Mouse (Mus musculus): ENCODE results near the gene Opalin. TPM values are rescaled to one million over a fixed set of nuclear protein-coding genes. Genes with fewer than 3 reads are reported as not detected.

Gene Opalin
- polyA plus RNA-seq, 1 experiment from 2014 or later, result not detected

DNA sequence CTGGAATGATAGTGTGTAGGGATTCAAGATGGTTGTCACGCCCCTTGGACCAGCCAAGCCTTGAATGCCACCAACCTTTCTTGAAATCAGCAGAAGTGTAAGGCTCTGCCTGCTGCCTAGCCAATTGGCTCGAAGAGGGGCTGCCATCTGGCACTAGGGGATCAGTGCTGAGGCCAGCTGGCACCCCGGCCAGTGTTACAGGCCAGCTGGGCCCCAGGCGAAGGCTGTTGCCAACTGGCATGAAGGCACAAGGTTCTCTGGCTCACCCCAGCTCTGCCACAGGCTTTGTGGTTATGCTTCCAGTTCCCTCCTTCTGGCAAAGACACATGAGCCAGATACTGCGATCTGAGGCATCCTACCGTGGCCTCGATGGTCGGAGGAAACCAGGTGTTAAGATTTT, 24.5 kb upstream of the Opalin start:
- no peak for DNase-seq (ENCODE audit: low spot score)
- Histone ChIP-seq H3K9me3 (no peaks in the 10 kb centered on the region), H3K4me1 (replicated peaks) (peaks cover 26% of the 10 kb centered on the region), H3K27ac (no peak overlapping the region), H3K27me3 (ENCODE audit: insufficient read depth, poor library complexity, severe bottlenecking) (peaks cover 12% of the 10 kb centered on the region; the same call in 1 of the 2 replicates), H3K36me3 (no peaks in the 10 kb centered on the region), H3K4me3 (no peak overlapping the region)
- WGBS, result 85% methylated on average over 8 of the region's 8 CpGs

DNA sequence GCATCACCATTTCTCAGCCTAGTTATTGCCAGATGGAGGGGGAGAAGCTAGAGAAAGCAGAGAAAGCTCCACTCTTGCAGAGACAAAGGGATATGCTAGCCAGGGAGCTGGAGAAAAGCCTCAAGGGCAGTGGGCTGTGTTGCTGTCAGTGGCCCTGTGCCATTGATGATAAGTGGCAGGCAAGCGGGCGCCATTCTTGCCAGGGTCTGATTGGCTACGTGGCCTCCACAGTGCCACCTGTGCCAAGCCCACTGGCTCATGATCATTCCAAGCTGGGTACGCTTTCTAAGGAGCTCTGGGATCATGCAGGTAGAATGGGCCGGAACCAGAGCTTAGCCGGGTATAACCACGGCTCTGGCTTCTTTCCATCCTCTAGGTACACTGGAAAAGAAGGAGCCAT, 23.9 kb upstream of the Opalin start:
- Histone ChIP-seq H3K27ac (no peak overlapping the region), H3K4me3 (no peak overlapping the region), H3K4me1 (replicated peaks) (peaks cover 28% of the 10 kb centered on the region), H3K36me3 (no peaks in the 10 kb centered on the region), H3K9me3 (no peaks in the 10 kb centered on the region), H3K27me3 (ENCODE audit: insufficient read depth, poor library complexity, severe bottlenecking) (peaks cover 12% of the 10 kb centered on the region; the same call in 1 of the 2 replicates)
- DNase-seq (ENCODE audit: low spot score), result no peak
- 96% methylated on average over 7 of the region's 7 CpGs for WGBS

DNA sequence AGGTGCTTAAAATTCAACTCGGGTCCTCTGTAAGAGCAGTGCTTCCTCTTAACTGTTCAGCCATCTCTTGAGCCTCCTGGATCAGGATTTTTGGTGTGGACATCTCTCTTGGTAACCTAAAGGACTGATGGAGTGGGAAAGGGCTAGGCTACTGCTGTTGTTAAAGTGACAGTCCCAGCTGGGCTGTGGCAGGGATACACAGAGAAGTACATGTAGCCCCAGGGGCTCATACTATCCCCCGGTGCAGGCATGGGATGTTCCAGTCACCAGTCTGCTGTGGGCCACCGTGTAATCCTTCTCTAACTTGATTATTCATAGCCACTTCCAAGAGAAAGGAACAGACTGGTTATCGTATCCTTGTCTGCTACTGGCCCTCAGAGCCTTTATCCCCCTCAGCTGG, 20.1 kb upstream of the Opalin start:
- DNase-seq (ENCODE audit: low spot score), result no peak
- Histone ChIP-seq H3K27me3 (ENCODE audit: insufficient read depth, poor library complexity, severe bottlenecking) (peaks cover 9% of the 10 kb centered on the region; the same call in 1 of the 2 replicates), H3K4me3 (no peak overlapping the region), H3K36me3 (no peaks in the 10 kb centered on the region), H3K9me3 (no peaks in the 10 kb centered on the region), H3K4me1 (replicated peaks) (peaks cover 29% of the 10 kb centered on the region), H3K27ac (peak overlapping the region; percentile 51; the same call in 1 of the 2 replicates)
- 54% methylated on average over 4 of the region's 4 CpGs for WGBS

DNA sequence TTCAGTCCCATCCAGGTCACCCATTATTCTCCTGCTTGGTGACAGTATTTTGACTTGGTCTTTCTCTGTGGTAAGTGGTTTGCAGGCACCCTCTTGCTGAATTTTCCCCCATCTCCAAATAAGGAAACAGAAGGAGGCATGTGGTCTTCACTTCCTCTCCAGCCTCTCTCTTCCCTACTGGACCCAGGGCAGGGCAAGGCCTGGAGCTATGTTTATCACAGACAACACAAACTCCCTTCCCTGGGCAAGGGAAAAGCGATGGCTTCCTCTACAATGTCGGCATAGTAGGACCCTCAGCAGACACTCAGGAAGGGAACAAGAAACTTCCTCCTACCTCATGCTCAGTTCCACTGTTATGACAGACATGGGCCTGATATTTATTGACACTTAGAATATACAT, 15.0 kb upstream of the Opalin start:
- DNase-seq (ENCODE audit: low spot score), result no peak
- H3K27me3 ChIP-seq (ENCODE audit: insufficient read depth, poor library complexity, severe bottlenecking), result peaks cover 24% of the 10 kb centered on the region
- WGBS, result 84% methylated on average over 2 of the region's 2 CpGs

DNA sequence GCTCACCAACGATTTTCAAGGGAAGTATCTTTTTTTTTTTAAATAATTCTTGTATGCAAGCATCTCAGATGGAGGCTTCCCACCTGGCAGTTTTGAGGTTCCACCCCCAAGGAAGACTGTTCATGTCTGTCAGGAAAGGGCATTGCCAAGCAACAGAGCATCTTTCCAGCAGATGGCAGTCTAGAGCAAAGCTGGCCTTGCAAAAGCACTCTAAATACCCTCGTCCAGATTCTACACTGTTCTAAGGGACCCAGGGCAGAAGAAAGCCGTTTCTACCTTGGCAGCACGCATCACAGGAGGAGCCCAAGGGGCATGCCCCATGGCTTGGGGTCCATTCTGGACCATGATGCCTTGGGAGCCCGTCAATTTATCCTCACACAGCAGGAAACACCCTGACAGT, 12.9 kb upstream of the Opalin start:
- DNase-seq (ENCODE audit: low spot score), result peak; percentile 70
- Histone ChIP-seq H3K4me3 (no peak overlapping the region), H3K9me3 (no peaks in the 10 kb centered on the region), H3K4me1 (replicated peaks) (peaks cover 13% of the 10 kb centered on the region), H3K27ac (no peak overlapping the region), H3K36me3 (no peaks in the 10 kb centered on the region), H3K27me3 (ENCODE audit: insufficient read depth, poor library complexity, severe bottlenecking) (peaks cover 21% of the 10 kb centered on the region)
- WGBS, result 15% methylated on average over 5 of the region's 5 CpGs

More for the DNA sequence above, 15.0 kb upstream of the Opalin start:
- Histone ChIP-seq H3K9me3 (no peaks in the 10 kb centered on the region), H3K36me3 (no peaks in the 10 kb centered on the region), H3K4me3 (no peak overlapping the region), H3K4me1 (replicated peaks) (peaks cover 20% of the 10 kb centered on the region), H3K27ac (no peak overlapping the region)

DNA sequence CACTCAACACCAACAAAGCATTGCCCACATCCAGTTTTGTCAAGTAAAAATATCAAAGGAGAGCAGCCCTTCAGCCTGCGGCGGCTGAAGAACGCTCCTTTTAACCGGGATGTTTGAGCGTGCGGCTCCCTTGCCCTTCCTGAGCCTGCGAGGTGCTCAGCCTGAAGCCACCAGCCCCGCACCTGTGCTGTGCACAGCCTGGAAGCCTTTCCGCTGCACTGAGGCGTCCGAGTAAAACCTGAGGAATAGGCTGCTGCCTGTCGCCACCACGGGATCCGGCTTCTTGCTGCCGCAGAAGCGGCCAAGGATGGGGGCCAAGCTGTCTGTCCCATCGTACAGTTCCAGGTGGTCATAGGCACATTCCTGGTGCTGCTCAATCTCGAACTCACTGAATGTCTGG, 11.6 kb upstream of the Opalin start:
- Histone ChIP-seq H3K4me3 (no peak overlapping the region), H3K27ac (0 out of 2 replicates have a peak overlapping the region, but pooled peaks have one; percentile 43), H3K36me3 (no peaks in the 10 kb centered on the region), H3K27me3 (ENCODE audit: insufficient read depth, poor library complexity, severe bottlenecking) (peaks cover 21% of the 10 kb centered on the region), H3K4me1 (replicated peaks) (peaks cover 13% of the 10 kb centered on the region), H3K9me3 (no peaks in the 10 kb centered on the region)
- WGBS, result 45% methylated on average over 18 of the region's 18 CpGs
- DNase-seq (ENCODE audit: low spot score), result no peak

DNA sequence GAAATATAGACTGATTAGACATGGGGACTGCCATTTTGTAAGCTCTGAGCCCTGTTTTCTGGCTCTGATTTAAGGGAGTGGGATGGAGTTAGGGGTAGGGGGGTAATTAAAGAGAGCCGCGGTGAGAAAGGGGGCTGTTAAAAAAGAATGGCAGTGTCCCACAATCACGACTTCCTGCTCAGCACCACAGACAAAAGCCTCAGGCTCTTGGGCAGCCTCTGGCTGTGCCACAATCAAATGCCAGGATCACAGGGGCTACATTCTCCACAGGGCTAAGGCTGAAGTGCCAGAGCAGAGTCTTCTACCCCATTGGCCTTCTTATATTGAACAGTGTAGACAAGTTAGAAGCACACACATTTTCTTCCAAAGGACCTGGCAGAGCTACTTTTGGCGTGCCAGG, 11.0 kb upstream of the Opalin start:
- peaks cover 10% of the 10 kb centered on the region for H3K4me1 ChIP-seq (replicated peaks)
- H3K36me3 ChIP-seq, result no peaks in the 10 kb centered on the region
- 67% methylated on average over 4 of the region's 4 CpGs for whole genome bisulfite sequencing
- H3K4me3 ChIP-seq, result no peak overlapping the region
- H3K9me3 ChIP-seq, result no peaks in the 10 kb centered on the region
- H3K27me3 ChIP-seq (ENCODE audit: insufficient read depth, poor library complexity, severe bottlenecking), result peaks cover 21% of the 10 kb centered on the region
- no peak overlapping the region for H3K27ac ChIP-seq
- DNase-seq (ENCODE audit: low spot score), result no peak

DNA sequence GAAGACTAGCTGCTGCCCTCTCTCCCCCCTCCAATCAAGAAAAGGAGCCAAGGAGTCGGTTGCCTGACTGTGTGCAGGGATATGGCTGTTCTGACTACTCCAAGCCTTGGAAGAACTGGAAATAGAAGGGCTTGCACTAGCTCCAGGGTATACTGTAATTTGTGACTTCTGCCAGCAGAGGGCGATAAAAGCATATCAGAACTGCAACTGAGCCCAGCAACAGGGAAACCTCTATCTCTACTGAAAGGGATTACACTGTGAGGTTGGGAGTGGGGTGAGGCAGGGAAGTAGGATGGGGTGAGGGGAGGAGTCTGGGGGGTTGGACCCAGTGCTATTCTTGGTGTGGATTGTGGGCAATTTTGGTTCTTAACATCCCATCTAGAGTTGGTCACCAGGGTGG, 9.8 kb upstream of the Opalin start:
- no peak overlapping the region for H3K27ac ChIP-seq
- 7% methylated on average over 2 of the region's 2 CpGs for WGBS
- H3K27me3 ChIP-seq (ENCODE audit: insufficient read depth, poor library complexity, severe bottlenecking), result peaks cover 21% of the 10 kb centered on the region
- peak; percentile 76 for DNase-seq (ENCODE audit: low spot score)
- no peaks in the 10 kb centered on the region for H3K36me3 ChIP-seq
- no peaks in the 10 kb centered on the region for H3K9me3 ChIP-seq
- no peak overlapping the region for H3K4me3 ChIP-seq
- peaks cover 16% of the 10 kb centered on the region for H3K4me1 ChIP-seq (replicated peaks)

DNA sequence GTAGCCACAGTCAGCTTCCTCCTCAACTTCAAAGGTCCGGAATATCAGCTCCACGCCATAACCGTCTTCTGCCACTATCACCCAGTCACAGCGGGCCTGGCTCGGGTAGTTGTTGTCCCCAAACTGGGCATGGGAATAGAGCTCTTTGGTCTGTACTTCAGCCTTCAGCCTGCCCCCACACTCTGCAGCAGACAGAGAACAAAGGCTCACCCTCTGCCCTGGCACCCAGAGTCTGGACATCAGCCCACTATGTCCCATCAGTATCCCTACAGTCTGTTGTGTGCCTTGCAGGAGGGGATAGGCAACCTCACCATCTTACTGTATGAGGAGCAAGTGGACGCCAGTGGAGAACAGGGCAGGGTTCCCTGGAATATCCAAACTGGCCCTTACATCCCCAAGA, 9.4 kb upstream of the Opalin start:
- no peak overlapping the region for H3K4me3 ChIP-seq
- peaks cover 21% of the 10 kb centered on the region for H3K27me3 ChIP-seq (ENCODE audit: insufficient read depth, poor library complexity, severe bottlenecking)
- 88% methylated on average over 6 of the region's 6 CpGs for WGBS
- DNase-seq (ENCODE audit: low spot score), result no peak
- H3K36me3 ChIP-seq, result no peaks in the 10 kb centered on the region
- H3K9me3 ChIP-seq, result no peaks in the 10 kb centered on the region
- H3K4me1 ChIP-seq (replicated peaks), result peaks cover 20% of the 10 kb centered on the region
- H3K27ac ChIP-seq, result no peak overlapping the region

DNA sequence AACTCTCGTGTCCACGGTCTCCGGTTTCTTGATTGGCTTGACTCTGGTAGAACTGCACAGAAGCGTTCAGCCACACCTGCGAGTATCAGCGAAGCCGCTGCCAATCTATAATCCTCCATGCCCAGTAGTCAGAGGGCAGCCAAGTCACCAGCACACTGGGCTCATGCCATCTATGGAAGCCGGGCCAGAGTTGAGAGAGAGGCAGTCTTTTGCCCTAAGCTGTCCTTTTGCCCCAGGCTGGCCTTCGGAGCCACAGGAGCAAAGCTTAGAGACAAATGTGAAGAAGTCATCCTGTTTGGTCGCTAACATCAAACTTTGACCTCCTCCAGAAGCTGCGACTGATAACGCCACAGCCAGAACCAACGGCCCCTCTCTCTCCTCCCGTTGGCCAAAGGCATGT, 6.7 kb upstream of the Opalin start:
- Histone ChIP-seq H3K27me3 (ENCODE audit: insufficient read depth, poor library complexity, severe bottlenecking) (peaks cover 13% of the 10 kb centered on the region), H3K36me3 (no peaks in the 10 kb centered on the region), H3K27ac (no peak overlapping the region), H3K9me3 (no peaks in the 10 kb centered on the region), H3K4me1 (replicated peaks) (peaks cover 29% of the 10 kb centered on the region), H3K4me3 (no peak overlapping the region)
- WGBS, result 93% methylated on average over 14 of the region's 14 CpGs
- no peak for DNase-seq (ENCODE audit: low spot score)

DNA sequence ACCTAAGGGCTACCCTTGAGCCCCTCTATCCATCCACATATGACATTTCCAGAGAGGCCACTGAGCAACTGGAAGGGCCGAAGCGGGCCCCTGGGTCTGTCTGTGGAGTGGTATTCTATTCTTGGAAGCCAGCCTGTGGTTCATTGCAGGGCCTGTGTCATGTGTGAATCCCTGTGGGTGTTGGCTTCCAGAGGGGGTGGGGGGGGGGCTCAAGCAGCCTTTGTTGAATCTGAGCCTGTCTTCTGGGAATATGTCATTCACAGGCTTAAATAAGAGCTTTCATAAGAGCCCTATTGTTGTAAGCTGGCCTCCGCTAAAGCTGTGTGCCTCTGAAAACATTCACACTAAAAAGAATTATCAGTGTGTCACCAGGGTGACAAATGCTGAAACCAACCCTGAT, 4.7 kb upstream of the Opalin start:
- Histone ChIP-seq H3K36me3 (no peaks in the 10 kb centered on the region), H3K4me1 (replicated peaks) (peaks cover 21% of the 10 kb centered on the region), H3K27me3 (ENCODE audit: insufficient read depth, poor library complexity, severe bottlenecking) (no peaks in the 10 kb centered on the region), H3K9me3 (no peaks in the 10 kb centered on the region), H3K4me3 (no peak overlapping the region), H3K27ac (peak overlapping the region; percentile 82)
- DNase-seq (ENCODE audit: low spot score), result peak; percentile 58
- WGBS, result 33% methylated on average over 3 of the region's 3 CpGs

DNA sequence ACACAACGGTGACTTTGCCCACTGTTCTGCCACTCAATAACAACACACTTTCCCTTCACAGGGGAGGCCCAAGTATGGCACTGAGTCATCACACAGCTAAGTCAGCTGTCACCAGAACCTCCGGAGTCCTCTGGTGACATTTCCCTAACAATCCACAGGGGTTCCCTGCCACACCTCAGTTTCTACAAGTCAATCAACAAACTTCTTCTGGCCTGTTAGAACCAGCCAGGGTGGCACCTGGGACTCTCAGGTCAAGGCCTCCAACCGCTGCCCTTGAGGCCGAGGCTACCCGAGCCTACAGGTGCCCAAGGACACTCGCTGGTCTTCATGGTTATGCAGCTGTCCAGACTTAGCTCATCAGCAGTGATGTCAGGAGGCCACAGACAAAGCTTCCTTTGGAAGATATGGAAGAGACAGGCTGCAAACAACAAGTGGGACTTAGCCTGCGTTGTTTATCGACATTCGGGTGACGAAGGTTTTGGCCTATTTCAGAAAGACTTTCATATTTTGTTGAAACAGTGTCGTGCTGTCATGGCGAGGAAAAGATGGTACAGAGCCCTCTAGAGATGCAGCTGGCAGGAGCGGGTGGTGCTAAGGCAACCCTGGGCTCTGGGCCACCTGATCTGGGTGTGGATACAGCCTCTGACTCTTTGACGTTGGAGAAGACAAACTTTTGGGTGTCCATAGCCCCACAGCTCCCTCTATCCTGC, 3.0 kb downstream of the Opalin start:
- H3K9me3 ChIP-seq, result no peaks in the 10 kb centered on the region
- no peaks in the 10 kb centered on the region for H3K36me3 ChIP-seq
- DNase-seq (ENCODE audit: low spot score), result no peak
- H3K27me3 ChIP-seq (ENCODE audit: insufficient read depth, poor library complexity, severe bottlenecking), result no peaks in the 10 kb centered on the region
- 89% methylated on average over 14 of the region's 14 CpGs for WGBS
- no peak overlapping the region for H3K4me3 ChIP-seq
- no peaks in the 10 kb centered on the region for H3K4me1 ChIP-seq (replicated peaks)
- no peak overlapping the region for H3K27ac ChIP-seq

DNA sequence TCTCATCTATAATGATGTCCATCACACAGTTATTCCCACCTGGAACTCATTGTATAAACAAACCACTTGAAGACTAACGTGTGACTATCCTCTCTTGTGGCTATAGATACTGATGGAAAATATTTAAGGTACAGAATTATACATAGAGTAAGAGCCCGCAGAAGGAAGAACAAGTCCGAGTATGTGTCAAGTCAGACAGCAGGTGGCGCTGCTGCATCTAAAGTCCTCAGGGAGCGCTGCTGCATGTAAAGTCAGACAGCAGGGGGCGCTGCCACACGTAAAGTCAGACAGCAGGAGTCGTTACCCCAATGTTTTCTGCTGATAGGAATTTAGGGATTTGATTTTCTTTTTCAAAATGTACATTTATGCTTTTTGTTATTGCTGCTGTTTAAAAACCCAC, 5.4 kb downstream of the Opalin start:
- 6% methylated on average over 8 of the region's 8 CpGs for WGBS
- H3K9me3 ChIP-seq, result no peaks in the 10 kb centered on the region
- no peak overlapping the region for H3K4me3 ChIP-seq
- no peaks in the 10 kb centered on the region for H3K27me3 ChIP-seq (ENCODE audit: insufficient read depth, poor library complexity, severe bottlenecking)
- no peaks in the 10 kb centered on the region for H3K36me3 ChIP-seq
- peak; percentile 87 for DNase-seq (ENCODE audit: low spot score)
- no peaks in the 10 kb centered on the region for H3K4me1 ChIP-seq (replicated peaks)
- H3K27ac ChIP-seq, result no peak overlapping the region

DNA sequence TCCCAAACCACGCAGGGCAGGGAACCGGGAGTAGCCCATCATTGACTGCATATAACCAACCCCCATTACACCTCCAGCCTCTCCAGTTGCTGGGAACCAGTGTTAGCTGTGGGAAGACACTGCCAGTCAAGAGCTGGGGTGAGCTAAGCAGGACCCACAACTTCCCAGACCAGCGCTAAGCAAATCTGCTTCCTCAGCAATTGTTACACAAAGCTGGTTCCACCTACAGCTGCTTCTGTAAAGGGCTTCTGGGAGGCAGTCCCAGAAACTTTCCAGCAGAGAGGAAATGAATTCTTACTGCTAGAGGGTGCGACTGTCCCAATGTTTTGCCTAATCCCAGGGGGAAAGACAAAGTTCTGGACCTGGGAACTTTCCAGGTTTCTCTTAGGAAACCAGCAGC, 22.2 kb downstream of the Opalin start:
- no peak for DNase-seq (ENCODE audit: low spot score)
- Histone ChIP-seq H3K4me3 (no peak overlapping the region), H3K4me1 (replicated peaks) (0 out of 2 replicates have a peak, but pooled peaks cover 5% of the 10 kb centered on the region), H3K27ac (no peak overlapping the region), H3K27me3 (ENCODE audit: insufficient read depth, poor library complexity, severe bottlenecking) (no peaks in the 10 kb centered on the region), H3K9me3 (no peaks in the 10 kb centered on the region), H3K36me3 (no peaks in the 10 kb centered on the region)
- WGBS, result 66% methylated on average over 4 of the region's 4 CpGs
